Mouse (Mus musculus) gonadal fat pad, adult 2 months (tissue): Measurements from ENCODE around the gene Kcnq4. TPM values are rescaled to one million over a fixed set of nuclear protein-coding genes. Genes with fewer than 3 reads are reported as not detected.

Experiments
- DNase-seq: peaks from one replicate; pipeline ENCODE4 v3.0.0-alpha.2; 2012; ENCODE audit warnings: low read depth
- polyA plus RNA-seq: library from polyadenylated mRNA; depleted of rRNA; stranded (reverse); fragments of >200 nt; gene quantifications from 2 replicates; pipeline ENCODE4 v1.2.3, GENCODE M21; 2012; rRNA removed

Gene Kcnq4
- polyA plus RNA-seq: 12.2 TPM in 2 replicates

GRCm38 (mm10) chr4:120747941-120748866, at the start of gene Kcnq4:
TSS of gene Kcnq4 (minus strand) at chr4:120748612.
- no peak for DNase-seq

DNA sequence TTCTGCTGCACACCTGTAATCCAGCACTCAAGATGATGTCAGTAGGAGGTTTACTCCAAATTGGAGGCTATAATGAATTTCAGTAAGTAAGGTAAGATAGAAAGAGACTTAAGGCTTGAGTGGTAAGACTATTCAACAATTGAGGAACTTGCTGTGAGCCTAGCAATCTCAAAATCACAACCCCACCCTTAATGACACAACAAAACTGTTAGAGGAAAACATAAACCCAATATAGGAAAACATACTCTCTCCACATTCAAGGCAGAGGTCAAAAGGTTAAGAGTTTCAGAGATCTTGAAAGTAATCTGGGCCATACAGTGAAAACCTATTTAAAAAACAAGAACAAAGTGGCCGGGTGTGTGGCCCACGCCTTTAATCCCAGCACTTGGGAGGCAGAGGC, 48.3 kb upstream of the Kcnq4 start:
- no peak for DNase-seq

- DNase-seq: no peak
Observed at GRCm38 (mm10) chr4:120795646-120796045, 47.2 kb upstream of the Kcnq4 start.

DNA sequence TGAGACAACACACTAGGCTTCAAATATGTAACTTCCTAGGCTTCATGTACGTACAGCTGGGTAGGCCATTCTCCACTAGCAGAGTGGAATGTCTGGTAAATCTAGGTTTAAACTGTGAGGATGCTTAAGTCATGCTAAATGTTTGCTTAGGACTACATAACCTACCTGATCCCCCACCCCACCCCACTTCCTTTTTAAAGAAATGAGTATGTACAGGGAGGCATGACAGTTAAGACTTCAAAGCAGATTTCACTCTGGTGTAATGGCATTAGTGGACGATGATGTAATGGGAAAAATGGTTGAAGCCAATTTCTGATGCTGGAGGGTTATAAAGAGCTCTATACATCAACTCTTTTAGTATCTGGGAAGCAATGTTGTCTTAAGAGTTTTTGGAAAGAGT, 44.5 kb upstream of the Kcnq4 start:
- DNase-seq: no peak

GRCm38 (mm10) chr4:120790027-120790426, 41.6 kb upstream of the Kcnq4 start:
- no peak for DNase-seq

- no peak for DNase-seq
Observed at GRCm38 (mm10) chr4:120755801-120756200, 7.4 kb upstream of the Kcnq4 start.

- no peak for DNase-seq
Observed at GRCm38 (mm10) chr4:120755299-120755698, 6.9 kb upstream of the Kcnq4 start.

GRCm38 (mm10) chr4:120749601-120750000, 1.2 kb upstream of the Kcnq4 start:
- no peak for DNase-seq

- no peak for DNase-seq
Observed at GRCm38 (mm10) chr4:120747243-120747792, 1.1 kb downstream of the Kcnq4 start.

- DNase-seq: no peak
Observed at GRCm38 (mm10) chr4:120746552-120747150, 1.8 kb downstream of the Kcnq4 start.

- no peak for DNase-seq
Observed at GRCm38 (mm10) chr4:120745731-120746551, 2.5 kb downstream of the Kcnq4 start.

DNA sequence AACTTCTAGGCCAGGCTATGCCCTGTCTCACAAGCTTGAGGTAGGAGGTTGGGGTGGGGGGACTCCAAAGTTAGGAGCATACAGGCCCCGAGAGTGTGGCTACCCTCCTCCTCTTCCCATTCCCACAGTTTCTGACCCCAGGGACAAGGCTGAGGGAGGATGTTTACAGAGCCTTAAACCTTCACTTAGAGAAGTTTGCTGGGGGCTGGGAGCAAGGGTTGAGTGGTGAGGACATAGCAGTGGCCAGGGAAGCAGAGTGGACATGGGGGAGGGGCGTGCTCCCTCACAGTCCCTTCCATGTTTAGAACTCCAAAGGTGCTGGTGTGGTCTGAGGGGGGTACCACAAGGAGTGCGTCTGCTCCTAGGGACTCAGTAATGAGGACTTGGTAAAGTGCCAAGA, 4.8 kb downstream of the Kcnq4 start:
- no peak for DNase-seq

DNA sequence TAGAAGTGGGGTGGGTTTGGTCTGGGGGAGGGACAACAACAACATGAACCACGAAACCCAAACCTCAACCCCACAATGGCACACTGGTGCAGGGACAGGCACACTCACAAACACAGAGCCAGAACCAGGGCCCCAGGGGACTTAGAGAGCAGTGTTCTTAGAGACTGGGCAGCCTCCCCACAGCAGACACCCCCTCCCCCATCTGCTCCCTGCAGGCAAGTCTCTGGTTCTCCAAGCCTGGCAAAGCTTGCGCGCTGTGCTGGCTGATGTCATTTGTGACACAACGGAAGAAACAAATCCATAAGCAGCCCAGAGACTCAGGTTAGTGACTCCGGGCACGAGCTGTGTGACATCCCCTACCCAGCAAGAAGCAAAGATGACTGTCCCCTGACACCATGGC, 7.1 kb downstream of the Kcnq4 start:
- DNase-seq: no peak

- no peak for DNase-seq
Observed at GRCm38 (mm10) chr4:120734012-120734622, 14.3 kb downstream of the Kcnq4 start.

GRCm38 (mm10) chr4:120732737-120733136, 15.7 kb downstream of the Kcnq4 start:
- DNase-seq: no peak

GRCm38 (mm10) chr4:120731030-120731644, 17.3 kb downstream of the Kcnq4 start:
- DNase-seq: no peak

- no peak for DNase-seq
Observed at GRCm38 (mm10) chr4:120730574-120730973, 17.8 kb downstream of the Kcnq4 start.

DNA sequence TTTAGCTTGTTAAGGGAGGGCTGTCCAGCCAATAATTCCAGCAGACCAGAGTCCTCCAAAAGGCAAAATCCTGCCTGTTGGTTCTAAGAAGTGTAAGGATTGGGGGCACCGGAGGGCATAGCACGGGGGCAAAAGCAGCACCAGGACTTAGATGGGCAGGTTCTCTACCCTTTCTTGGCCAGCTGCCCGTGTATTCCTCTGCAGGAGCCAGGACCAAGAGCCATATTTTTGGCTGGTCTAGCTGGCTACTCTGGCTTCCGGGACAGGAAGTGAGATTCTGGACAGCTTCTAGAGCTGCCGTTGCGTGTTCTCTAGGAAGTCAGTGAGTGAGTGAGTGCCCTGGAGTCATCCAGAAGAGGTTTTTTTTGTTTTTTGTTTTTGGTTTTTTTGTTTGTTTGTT, 18.3 kb downstream of the Kcnq4 start:
- DNase-seq: no peak

GRCm38 (mm10) chr4:120729441-120729840, 19.0 kb downstream of the Kcnq4 start:
- no peak for DNase-seq

DNA sequence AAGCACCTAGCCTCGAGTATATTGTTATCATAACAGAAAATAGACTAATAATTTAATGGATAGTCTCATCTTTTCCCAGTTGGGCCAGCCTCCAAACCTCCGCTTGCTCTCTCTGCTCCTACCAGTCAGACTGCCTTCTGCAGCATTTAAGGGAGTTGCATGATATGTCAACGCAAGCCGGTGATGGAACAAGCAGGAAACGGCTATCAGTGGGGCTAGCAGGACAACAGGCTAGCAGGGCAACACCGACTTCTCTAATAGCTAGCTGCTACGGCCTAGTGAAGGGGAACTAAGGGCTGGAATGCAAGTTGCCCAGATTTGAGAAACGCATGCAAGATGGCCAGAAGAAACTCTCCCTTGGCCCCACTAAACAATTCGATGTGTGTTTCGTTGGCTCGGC, 20.6 kb downstream of the Kcnq4 start:
- DNase-seq: no peak

DNA sequence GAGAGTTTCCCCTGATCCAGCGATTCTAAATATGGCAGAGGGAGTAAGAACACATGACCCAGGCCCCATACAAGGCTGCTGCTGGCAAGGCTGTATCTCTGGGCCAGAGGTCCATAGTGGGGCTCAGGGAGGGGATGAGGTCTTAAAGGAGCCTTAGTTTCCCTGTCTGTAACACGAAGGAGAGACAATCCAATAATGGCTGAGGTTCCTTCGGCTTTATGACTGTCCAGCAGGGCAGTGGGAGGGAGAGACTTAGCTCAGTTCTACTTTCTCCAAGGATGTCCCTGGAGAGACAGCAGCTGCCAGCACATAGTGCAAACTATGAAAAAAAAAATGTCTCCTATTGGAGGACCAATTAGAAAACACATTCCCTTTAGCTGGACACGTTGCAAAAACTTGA, 22.2 kb downstream of the Kcnq4 start:
- DNase-seq: no peak
